Mouse (Mus musculus) heart, embryonic 11.5 days (tissue): ENCODE results near the gene Plvap. TPM values are rescaled to one million over a fixed set of nuclear protein-coding genes. Genes with fewer than 3 reads are reported as not detected.

Experiments used
- ATAC-seq: fragments of 200-750 bp; cut with Nextera tagmentation; replicated peaks from 2 replicates; pipeline ENCODE4 v1.8.0; 2017; ENCODE audit warnings: moderate library complexity; ENCODE audit not compliant: insufficient number of reproducible peaks, low FRiP score, low TSS enrichment
- H3K27ac ChIP-seq: fragments of 300-500 bp; sonication (generic); 2 replicates; pipeline ENCODE4 v1.5.1; 2014; ENCODE audit warnings: mild to moderate bottlenecking, low read depth, low read length
- H3K27me3 ChIP-seq: fragments of 300-500 bp; sonication (generic); 2 replicates; pipeline ENCODE4 v1.6.1; 2014; ENCODE audit warnings: mild to moderate bottlenecking, low read length, mixed read lengths; ENCODE audit not compliant: control insufficient read depth, insufficient read depth
- H3K36me3 ChIP-seq: fragments of 300-500 bp; sonication (generic); 2 replicates; pipeline ENCODE4 v1.6.1; 2014; ENCODE audit warnings: mild to moderate bottlenecking, low read length, moderate library complexity, mixed read lengths; ENCODE audit not compliant: control insufficient read depth, insufficient read depth
- H3K4me1 ChIP-seq: fragments of 300-500 bp; sonication (generic); 2 replicates; pipeline ENCODE4 v1.6.1; 2014; ENCODE audit warnings: low read length; ENCODE audit not compliant: control insufficient read depth, insufficient read depth
- H3K4me2 ChIP-seq: fragments of 300-500 bp; sonication (generic); 2 replicates; pipeline ENCODE4 v1.6.1; 2014; ENCODE audit warnings: mild to moderate bottlenecking, moderate library complexity
- H3K4me3 ChIP-seq: fragments of 300-500 bp; sonication (generic); 2 replicates; pipeline ENCODE4 v1.5.1; 2014; ENCODE audit warnings: low read depth, low read length
- H3K9ac ChIP-seq: fragments of 300-500 bp; sonication (generic); 2 replicates; pipeline ENCODE4 v1.6.1; 2014; ENCODE audit warnings: mild to moderate bottlenecking, low read depth, low read length, moderate library complexity
- H3K9me3 ChIP-seq: fragments of 300-500 bp; sonication (generic); replicated peaks from 2 replicates; pipeline ENCODE4 v1.6.1; 2016; ENCODE audit warnings: low read length; ENCODE audit not compliant: control insufficient read depth
- WGBS: fragments of 180-500 bp; shearing (Covaris S2); extraction: QIAGEN DNeasy Blood & Tissue Kit; methylation state at CpG from one replicate; pipeline ENCODE4 v1.1.7; 2014; ENCODE audit not compliant: insufficient replicate concordance; 5-methylcytosine and 5-hydroxymethylcytosine counted together
- polyA plus RNA-seq: library from polyadenylated mRNA; unstranded; fragments of >200 nt; fragmentation: Nextera tagmentation; extraction: Ambion mirVana; gene quantifications from 2 replicates; pipeline ENCODE4 v1.2.1, GENCODE M21; 2014

The Plvap gene
- polyA plus RNA-seq, 1 experiment from 2014 or later, result 148 TPM

DNA sequence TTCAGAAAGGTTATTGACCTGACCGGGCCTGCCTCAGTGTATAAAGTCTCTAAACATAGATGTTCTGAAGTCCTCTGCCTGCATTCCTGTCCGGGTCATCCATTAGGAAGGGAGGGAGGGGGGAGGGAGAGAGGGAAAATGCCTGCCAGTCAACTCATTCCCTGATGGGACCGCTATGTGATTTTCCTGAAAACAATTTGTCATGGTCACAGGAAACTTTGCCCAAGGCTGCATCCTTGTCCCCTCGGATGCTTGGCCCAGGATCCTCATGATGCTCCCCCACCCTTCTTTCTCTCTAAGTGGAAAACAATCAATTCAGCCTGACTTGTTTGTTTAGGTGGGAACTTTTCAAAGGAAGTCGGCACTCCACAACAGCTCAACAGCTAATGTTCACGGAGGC, 5.2 kb upstream of the Plvap start:
- Histone ChIP-seq H3K4me3 (no peak overlapping the region), H3K4me2 (no peak overlapping the region), H3K36me3 (no peaks in the 10 kb centered on the region), H3K4me1 (peaks cover 4% of the 10 kb centered on the region), H3K27me3 (peaks cover under 1% of the 10 kb centered on the region; the same call in 1 of the 2 replicates), H3K9me3 (no peaks in the 10 kb centered on the region), H3K9ac (no peak overlapping the region), H3K27ac (no peak overlapping the region)
- ATAC-seq, result no peak
- WGBS, result 18% methylated on average over 6 of the region's 6 CpGs

DNA sequence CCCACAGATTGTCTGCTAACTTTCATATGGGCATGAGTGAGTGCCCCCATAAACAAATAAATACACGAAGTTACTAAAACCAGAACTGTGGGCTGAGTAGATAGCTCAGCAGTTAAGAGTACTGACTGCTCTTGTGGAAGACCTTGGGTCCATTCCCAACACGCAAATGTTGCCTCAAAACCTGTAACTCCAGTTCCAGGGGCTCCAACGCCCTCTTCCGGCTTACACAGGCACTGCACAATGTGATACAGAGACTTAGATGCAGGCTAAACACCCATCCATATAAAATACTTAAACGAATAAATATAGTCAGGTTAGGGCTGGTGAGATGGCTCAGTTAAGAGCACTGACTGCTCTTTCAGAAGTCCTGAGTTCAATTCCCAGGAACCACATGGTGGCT, 3.5 kb upstream of the Plvap start:
- WGBS, result 58% methylated on average over 5 of the region's 5 CpGs
- Histone ChIP-seq H3K4me1 (peaks cover 4% of the 10 kb centered on the region; the same call in 1 of the 2 replicates), H3K9ac (no peak overlapping the region), H3K27ac (no peak overlapping the region), H3K27me3 (peaks cover 6% of the 10 kb centered on the region; the same call in 1 of the 2 replicates), H3K4me2 (no peak overlapping the region), H3K4me3 (no peak overlapping the region), H3K9me3 (no peaks in the 10 kb centered on the region), H3K36me3 (no peaks in the 10 kb centered on the region)
- ATAC-seq, result no peak

DNA sequence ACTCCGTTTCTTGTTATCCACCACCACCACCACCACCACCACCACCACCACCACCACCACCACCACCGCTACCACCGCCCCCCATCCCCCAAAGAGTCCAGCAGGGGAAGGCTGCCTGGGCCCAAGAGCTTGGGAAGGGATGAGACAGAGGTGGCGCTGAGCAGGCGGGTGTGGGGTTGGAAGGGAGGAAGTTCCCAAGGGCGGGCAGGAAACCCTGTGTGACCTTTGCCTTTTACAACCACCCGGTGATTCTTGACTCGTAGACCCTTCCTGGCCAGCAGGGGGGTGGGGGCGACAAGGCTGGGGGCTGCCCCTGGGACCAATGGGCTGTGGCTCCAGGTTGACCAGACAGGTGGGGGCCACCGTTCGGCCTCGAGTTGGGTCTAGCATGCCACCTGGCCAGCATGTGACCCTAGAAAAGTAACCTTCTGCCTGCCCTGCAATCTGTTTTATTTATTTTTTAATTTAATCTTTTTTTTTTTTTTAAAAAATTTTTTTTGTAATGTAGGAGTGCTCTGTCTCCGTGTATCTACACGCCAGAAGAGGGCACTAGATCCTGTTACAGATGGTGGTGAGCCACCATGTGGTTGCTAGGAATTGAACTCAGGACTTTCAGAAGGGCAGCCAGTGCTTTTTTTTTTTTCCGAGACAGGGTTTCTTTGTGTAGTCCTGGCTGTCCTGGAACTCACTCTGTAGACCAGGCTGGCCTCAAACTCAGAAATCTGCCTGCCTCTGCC, 1.6 kb upstream of the Plvap start:
- 62% methylated on average over 15 of the region's 15 CpGs for WGBS
- Histone ChIP-seq H3K27me3 (peaks cover 16% of the 10 kb centered on the region), H3K27ac (no peak overlapping the region), H3K4me1 (peaks cover 4% of the 10 kb centered on the region), H3K9me3 (no peaks in the 10 kb centered on the region), H3K4me3 (no peak overlapping the region), H3K36me3 (no peaks in the 10 kb centered on the region), H3K4me2 (no peak overlapping the region), H3K9ac (no peak overlapping the region)
- no peak for ATAC-seq

DNA sequence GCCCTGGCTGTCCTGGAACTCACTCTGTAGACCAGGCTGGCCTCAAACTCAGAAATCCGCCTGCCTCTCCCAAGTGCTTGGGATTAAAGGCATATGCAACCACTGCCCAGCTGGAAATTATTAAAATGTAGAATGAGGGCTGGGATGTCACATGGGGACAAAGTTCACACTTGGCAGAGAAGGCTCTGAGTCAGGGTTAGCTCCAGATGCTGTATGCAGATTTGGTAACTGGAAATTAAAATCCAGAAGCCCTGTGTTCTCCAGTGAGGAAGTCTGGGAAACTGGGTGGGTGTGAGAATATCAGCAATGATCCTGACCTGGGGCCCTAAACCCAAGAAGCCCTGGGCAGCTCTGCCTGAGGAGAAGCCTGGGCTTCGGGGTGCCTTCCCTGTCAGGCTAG, 2.2 kb downstream of the Plvap start:
- H3K9me3 ChIP-seq, result no peaks in the 10 kb centered on the region
- no peak overlapping the region for H3K27ac ChIP-seq
- H3K9ac ChIP-seq, result no peak overlapping the region
- H3K36me3 ChIP-seq, result no peaks in the 10 kb centered on the region
- H3K4me1 ChIP-seq, result peaks cover 9% of the 10 kb centered on the region
- peak overlapping the region; percentile 39 for H3K4me3 ChIP-seq
- no peak for ATAC-seq
- 74% methylated on average over 2 of the region's 2 CpGs for WGBS
- peaks cover 48% of the 10 kb centered on the region for H3K27me3 ChIP-seq
- H3K4me2 ChIP-seq, result peak overlapping the region; percentile 49

DNA sequence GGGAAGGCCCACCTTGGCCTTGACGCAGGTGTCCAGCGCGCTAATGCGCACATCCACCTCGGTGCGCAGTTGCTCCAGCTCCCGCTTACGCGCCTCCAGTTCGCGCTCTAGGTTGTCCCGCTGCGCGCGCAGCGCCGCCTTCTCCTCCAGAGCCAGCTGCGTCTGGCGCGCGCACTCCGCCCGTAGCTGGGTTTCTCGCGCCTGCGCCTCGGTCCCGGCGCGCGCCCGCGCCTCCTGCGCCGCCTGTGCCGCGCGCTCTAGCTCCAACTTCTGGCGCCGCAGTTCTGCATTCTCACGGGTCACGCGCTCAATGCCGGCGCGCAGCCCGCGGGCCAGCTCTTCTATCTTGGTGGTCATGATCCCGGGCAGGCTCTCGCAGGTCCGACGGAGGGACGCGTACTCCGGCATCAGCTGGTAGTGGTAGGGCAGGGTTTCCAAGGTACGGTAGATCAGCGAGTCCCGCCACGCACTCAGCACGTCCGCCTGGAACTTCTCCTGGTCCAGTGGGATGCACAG, 3.9 kb downstream of the Plvap start:
- peaks cover 48% of the 10 kb centered on the region for H3K27me3 ChIP-seq
- no peaks in the 10 kb centered on the region for H3K9me3 ChIP-seq
- H3K4me1 ChIP-seq, result peaks cover 9% of the 10 kb centered on the region
- ATAC-seq, result peak; percentile 50
- H3K36me3 ChIP-seq, result no peaks in the 10 kb centered on the region
- 1% methylated on average over 60 of the region's 61 CpGs for WGBS
- H3K4me2 ChIP-seq, result peak overlapping the region; percentile 86
- H3K4me3 ChIP-seq, result peak overlapping the region; percentile 48
- H3K27ac ChIP-seq, result no peak overlapping the region
- 0 out of 2 replicates have a peak overlapping the region, but pooled peaks have one; percentile 44 for H3K9ac ChIP-seq

DNA sequence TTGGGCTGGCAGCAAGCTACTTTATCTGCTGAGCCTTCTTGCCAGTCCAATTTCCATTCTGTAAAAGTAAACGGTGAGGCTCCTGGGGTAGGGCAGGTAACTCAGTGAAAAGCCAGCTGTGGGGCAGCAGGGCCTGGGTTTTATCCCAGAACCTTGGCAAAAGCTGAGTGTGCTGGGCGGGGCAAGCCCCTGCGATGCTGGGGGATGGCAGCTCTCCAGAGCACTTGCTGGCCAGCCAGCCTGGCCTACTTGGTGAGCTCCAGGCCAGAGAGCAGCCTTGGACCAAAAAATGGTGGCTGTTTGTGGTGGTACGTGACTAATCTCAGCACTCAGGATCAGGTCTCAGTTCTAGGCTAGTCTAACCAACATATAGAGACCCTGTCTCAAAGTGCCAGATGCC, 5.6 kb downstream of the Plvap start:
- Histone ChIP-seq H3K9me3 (no peaks in the 10 kb centered on the region), H3K27ac (no peak overlapping the region), H3K4me3 (no peak overlapping the region), H3K36me3 (no peaks in the 10 kb centered on the region), H3K4me1 (peaks cover 5% of the 10 kb centered on the region; the same call in 1 of the 2 replicates), H3K27me3 (peaks cover 41% of the 10 kb centered on the region), H3K4me2 (no peak overlapping the region), H3K9ac (no peak overlapping the region)
- 76% methylated on average over 4 of the region's 4 CpGs for WGBS
- ATAC-seq, result no peak

DNA sequence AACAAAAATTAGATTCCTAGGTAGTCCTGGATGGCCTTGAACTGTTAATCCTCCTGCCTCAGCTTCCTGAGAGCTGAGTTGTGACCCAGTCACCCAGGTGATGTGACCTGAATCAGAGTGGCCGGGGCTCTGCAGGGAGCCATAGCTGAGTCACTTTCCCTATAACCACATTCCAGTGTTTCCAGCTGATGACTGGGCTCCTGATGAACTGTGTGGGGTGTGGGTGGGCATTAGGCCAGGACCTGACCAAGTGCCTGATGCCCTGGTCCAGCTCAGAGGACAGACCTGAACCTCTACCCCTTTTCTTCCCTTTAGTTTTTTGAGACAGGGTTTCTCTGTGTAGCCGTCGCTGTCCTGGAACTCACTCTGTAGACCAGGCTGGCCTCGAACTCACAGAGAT, 6.2 kb downstream of the Plvap start:
- Histone ChIP-seq H3K4me3 (no peak overlapping the region), H3K27me3 (peaks cover 41% of the 10 kb centered on the region), H3K9ac (no peak overlapping the region), H3K4me1 (peaks cover 5% of the 10 kb centered on the region; the same call in 1 of the 2 replicates), H3K9me3 (no peaks in the 10 kb centered on the region), H3K36me3 (no peaks in the 10 kb centered on the region), H3K27ac (no peak overlapping the region), H3K4me2 (no peak overlapping the region)
- 86% methylated on average over 4 of the region's 4 CpGs for WGBS
- no peak for ATAC-seq

DNA sequence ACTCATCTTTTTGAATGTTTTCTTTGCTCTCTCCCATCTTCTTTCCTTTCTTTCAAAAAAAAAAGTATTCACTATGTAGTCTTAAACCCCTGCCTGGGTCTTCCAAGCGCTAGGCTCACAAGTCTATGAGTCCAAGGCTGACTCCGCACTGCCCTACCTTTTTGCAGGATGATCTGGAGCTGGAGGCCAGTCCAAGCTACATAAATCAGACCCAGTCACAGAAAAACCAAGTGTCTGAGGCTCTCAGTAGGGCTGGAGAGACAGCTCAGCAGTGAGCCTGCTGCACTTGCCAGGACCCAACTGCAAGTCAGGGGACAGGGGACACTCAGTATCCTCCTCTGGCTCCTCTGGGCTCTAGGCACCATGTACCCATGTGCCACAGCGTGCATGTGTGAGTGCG, 7.2 kb downstream of the Plvap start:
- Histone ChIP-seq H3K9me3 (no peaks in the 10 kb centered on the region), H3K4me2 (no peak overlapping the region), H3K27ac (no peak overlapping the region), H3K36me3 (no peaks in the 10 kb centered on the region), H3K9ac (no peak overlapping the region), H3K4me3 (no peak overlapping the region), H3K27me3 (peaks cover 40% of the 10 kb centered on the region), H3K4me1 (peaks cover 10% of the 10 kb centered on the region)
- WGBS, result 85% methylated on average over 4 of the region's 4 CpGs
- no peak for ATAC-seq
